Mouse (Mus musculus) liver, embryonic 14.5 days (tissue): ENCODE results near the gene 4931428F04Rik.

Source experiments
- CTCF ChIP-seq: IDR thresholded peaks from 2 replicates; pipeline ENCODE4 v1.5.1; 2016; ENCODE audit warnings: antibody characterized with exemption, low read depth, control low read depth
- EP300 ChIP-seq: IDR thresholded peaks from 2 replicates; pipeline ENCODE4 v1.6.1; 2016; ENCODE audit warnings: antibody characterized with exemption, low read depth

GRCm38 (mm10) chr8:105293405-105293804 lies 3.7 kb upstream of the 4931428F04Rik start:
- TF ChIP-seq CTCF (no peak), EP300 (no peak)
